In genomic region chr16:64851563-64852362, GRCm38 (mm10) we compare ENCODE assay signal across 8 mouse cellular contexts. TPM values are rescaled to one million over a fixed set of nuclear protein-coding genes. Genes with fewer than 3 reads are reported as not detected.
DNase-seq lines count a peak whose midpoint lies in the region; ATAC-seq and TF ChIP-seq lines count a peak whose summit lies in the region.

Gene Zfp654 (minus strand): TSS chr16:64851652.
Gene Cggbp1 (plus strand): TSS chr16:64851996.

- no peaks in the 10 kb centered on the region for H3K9me3 ChIP-seq in megakaryocyte, embryonic 14.5 days

- H3K27ac ChIP-seq in cortical plate, adult 2 months (ENCODE audit: insufficient read depth, low read length) = peak within 1 kb of the TSS; percentile 93

- H3K27me3 ChIP-seq in megakaryocyte, embryonic 14.5 days (replicated peaks) = no peaks in the 10 kb centered on the region

- peak; percentile 100 for DNase-seq in gastrocnemius, adult 8-10 months (ENCODE audit: low spot score in 2 of 2)
- peak; percentile 92 for DNase-seq in hindlimb bud, embryonic 11.5 days (ENCODE audit: extremely low spot score, low read depth, low spot score)
- peak; percentile 99 to 100 for DNase-seq in left cerebral cortex, adult 8-10 months (ENCODE audit: low spot score in 2 of 2)
- DNase-seq in right cerebral cortex, postnatal 10 days (ENCODE audit: low spot score in 2 of 2) = peak; percentile 100
- peak; percentile 99 for DNase-seq in urinary bladder, postnatal 25 days (ENCODE audit: low spot score)

- H3K36me3 ChIP-seq in megakaryocyte, embryonic 14.5 days (replicated peaks; ENCODE audit: low read length) = peaks cover 36% of the 10 kb centered on the region

- peak within 1 kb of the TSS; percentile 97 for H3K4me3 ChIP-seq in cortical plate, adult 2 months (ENCODE audit: insufficient read depth, low read length)
- peak within 1 kb of the TSS; percentile 99 for H3K4me3 ChIP-seq in megakaryocyte, embryonic 14.5 days (replicated peaks)

- ATAC-seq in activated CD4-positive, CD25-positive, alpha-beta regulatory T cell, adult 4 months = peak; percentile 94

- H3K4me1 ChIP-seq in cortical plate, adult 2 months (ENCODE audit: control insufficient read depth, insufficient read depth, low read length) = peaks cover 2% of the 10 kb centered on the region; the same call in 1 of the 2 replicates
- H3K4me1 ChIP-seq in megakaryocyte, embryonic 14.5 days = peaks cover 37% of the 10 kb centered on the region

- TF ChIP-seq CTCF in cortical plate, adult 2 months (IDR thresholded peaks at IDR 0.05; ENCODE audit: extremely low read depth, insufficient read depth, low read length) = no peak

- TF ChIP-seq POLR2A in cortical plate, adult 2 months (IDR thresholded peaks at IDR 0.05; ENCODE audit: extremely low read depth, insufficient read depth, low read length) = peak; percentile 35; the same call in 1 of the 2 replicates

RNA-seq across cellular contexts. Expression of gene Zfp654, which starts in this region (rescaled TPM):
- polyA plus RNA-seq in activated CD4-positive, CD25-positive, alpha-beta regulatory T cell, adult 4 months (2017; shearing (Covaris generic)) = 1 to 10 TPM; 8.9 to 9.8 TPM
- polyA plus RNA-seq in cortical plate, adult 2 months (2012; rRNA removed) = 9.0 and 9.1 TPM in 2 replicates
- 10 to 100 TPM; 12.1 to 13.0 (median 12.5) TPM for total RNA-seq in gastrocnemius, adult 8-10 months (2022)
- 10 to 100 TPM; 16.9 to 20.5 (median 18.3) TPM for total RNA-seq in left cerebral cortex, adult 8-10 months (2022)
- 0.13 and 0.51 TPM in 2 replicates for polyA plus RNA-seq in megakaryocyte, embryonic 14.5 days (2012; ENCODE audit: insufficient read depth, low replicate concordance)

RNA-seq across cellular contexts. Expression of gene Cggbp1, which starts in this region (rescaled TPM):
- 10 to 100 TPM; 45.1 to 53.3 TPM for polyA plus RNA-seq in activated CD4-positive, CD25-positive, alpha-beta regulatory T cell, adult 4 months (2017; shearing (Covaris generic))
- polyA plus RNA-seq in cortical plate, adult 2 months (2012; rRNA removed) = 34.2 and 36.7 TPM in 2 replicates
- 10 to 100 TPM; 18.7 to 26.3 (median 20.5) TPM for total RNA-seq in gastrocnemius, adult 8-10 months (2022)
- 10 to 100 TPM; 53.3 to 63.1 (median 59.0) TPM for total RNA-seq in left cerebral cortex, adult 8-10 months (2022)
- 11.7 and 17.5 TPM in 2 replicates for polyA plus RNA-seq in megakaryocyte, embryonic 14.5 days (2012; ENCODE audit: insufficient read depth, low replicate concordance)

Comparison
In these comparisons a context has a peak if more than half of its experiments do, and no peak if none do; other contexts are left out.
1. Peak in every context shown above with its lines: DNase-seq, ATAC-seq, H3K4me3 ChIP-seq and H3K27ac ChIP-seq.